Mouse (Mus musculus): ENCODE data around the gene Efna1.

DNA sequence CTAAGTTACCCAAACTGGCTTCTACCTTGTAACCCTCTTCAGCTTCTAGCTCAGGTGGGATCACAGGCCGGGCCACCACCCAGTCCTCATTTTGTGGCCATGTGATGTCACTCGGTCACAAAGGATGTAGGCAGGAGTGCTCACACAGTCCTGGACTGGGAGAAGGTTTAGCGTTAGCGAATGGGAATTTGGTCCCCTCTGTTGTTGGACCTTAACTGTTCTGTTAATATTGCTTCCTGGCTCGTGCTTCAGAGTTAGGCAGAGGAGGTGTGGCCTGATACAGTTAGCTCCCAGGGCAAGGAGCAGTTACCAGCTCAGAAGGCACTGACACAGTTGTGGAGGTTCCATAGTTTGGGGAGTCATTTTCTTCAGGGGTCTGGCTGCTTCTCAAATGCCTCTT, 13.3 kb upstream of the Efna1 start:
- no peak for TF ChIP-seq POLR2A (IDR thresholded peaks at IDR 0.05; ENCODE audit: borderline replicate concordance, extremely low read depth, low read depth, low read length)
- TF ChIP-seq CTCF (IDR thresholded peaks at IDR 0.05; ENCODE audit: insufficient read depth, low read length): no peak
